Mouse (Mus musculus): ENCODE data around the gene Pnmt. TPM values are rescaled to one million over a fixed set of nuclear protein-coding genes. Genes with fewer than 3 reads are reported as not detected.

Gene Pnmt
- total and polyA plus RNA-seq, 2 experiments from 2014 or later, result 4.2 TPM; not detected in 1

GRCm38 (mm10) chr11:98387056-98387577, 867 bp downstream of the Pnmt start:
- Histone ChIP-seq H3K9ac (replicated peaks; ENCODE audit: low read depth, low read length) (no peak overlapping the region), H3K27ac (ENCODE audit: low read depth) (no peak overlapping the region), H3K36me3 (replicated peaks; ENCODE audit: control insufficient read depth, insufficient read depth, low read length) (no peaks in the 10 kb centered on the region), H3K4me3 (ENCODE audit: low read depth, low read length) (no peak overlapping the region), H3K9me3 (replicated peaks; ENCODE audit: control insufficient read depth, low read length) (no peaks in the 10 kb centered on the region), H3K4me2 (ENCODE audit: low read depth, low read length) (no peak overlapping the region), H3K27me3 (ENCODE audit: control insufficient read depth, insufficient read depth, low read length) (0 out of 2 replicates have a peak, but pooled peaks cover 6% of the 10 kb centered on the region), H3K4me1 (ENCODE audit: control insufficient read depth, insufficient read depth) (peaks cover 20% of the 10 kb centered on the region)
- DNase-seq (ENCODE audit: low spot score) (no peak), ATAC-seq (ENCODE audit: insufficient read depth, low read depth) (no peak)
- TF ChIP-seq EP300 (IDR thresholded peaks at IDR 0.05; ENCODE audit: low read depth), result no peak
- no peak for TF ChIP-seq CTCF (IDR thresholded peaks at IDR 0.05; ENCODE audit: low read depth)
- WGBS, result 56% methylated on average over 14 of the region's 14 CpGs

GRCm38 (mm10) chr11:98388282-98388681, 2.0 kb downstream of the Pnmt start:
- Histone ChIP-seq H3K4me2 (ENCODE audit: low read depth, low read length) (no peak overlapping the region), H3K4me3 (ENCODE audit: low read depth, low read length) (no peak overlapping the region), H3K27ac (ENCODE audit: low read depth) (no peak overlapping the region), H3K9me3 (replicated peaks; ENCODE audit: control insufficient read depth, low read length) (no peaks in the 10 kb centered on the region), H3K27me3 (ENCODE audit: control insufficient read depth, insufficient read depth, low read length) (0 out of 2 replicates have a peak, but pooled peaks cover 6% of the 10 kb centered on the region), H3K4me1 (ENCODE audit: control insufficient read depth, insufficient read depth) (peaks cover 28% of the 10 kb centered on the region), H3K36me3 (replicated peaks; ENCODE audit: control insufficient read depth, insufficient read depth, low read length) (no peaks in the 10 kb centered on the region), H3K9ac (replicated peaks; ENCODE audit: low read depth, low read length) (no peak overlapping the region)
- ATAC-seq (ENCODE audit: insufficient read depth, low read depth), result no peak
- TF ChIP-seq EP300 (IDR thresholded peaks at IDR 0.05; ENCODE audit: low read depth) (no peak), CTCF (IDR thresholded peaks at IDR 0.05; ENCODE audit: low read depth) (no peak)
- peak; percentile 3 for DNase-seq (ENCODE audit: low spot score)
- 70% methylated on average over 10 of the region's 10 CpGs for WGBS

DNA sequence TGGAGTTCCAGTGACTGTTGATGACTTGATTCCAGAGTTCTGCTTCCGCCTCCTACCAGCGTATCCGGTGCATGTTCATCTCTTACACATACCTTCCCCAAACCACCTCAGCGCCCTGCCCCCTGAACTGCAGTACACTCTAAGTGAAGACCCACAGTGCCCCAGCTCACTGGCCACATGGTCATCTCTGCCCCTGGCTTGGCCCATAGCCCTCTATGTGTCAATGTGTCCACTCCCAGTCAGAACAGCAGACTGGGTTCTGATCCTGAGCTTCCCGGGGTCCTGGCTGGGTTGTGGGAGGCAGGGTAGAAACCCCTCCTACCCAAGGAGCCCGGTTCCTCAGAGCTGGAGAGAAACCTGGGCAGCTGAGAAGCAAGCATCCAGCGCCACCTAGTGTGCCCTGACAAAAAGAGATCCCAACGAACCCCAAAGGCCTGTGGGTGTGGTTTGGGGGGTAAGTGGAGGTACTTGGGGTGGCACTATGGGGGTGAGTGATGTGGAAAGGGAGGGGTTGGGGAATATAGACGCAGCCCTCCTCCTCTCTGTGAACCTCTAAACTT, 3.1 kb downstream of the Pnmt start:
- H3K9ac ChIP-seq (replicated peaks; ENCODE audit: low read depth, low read length), result no peak overlapping the region
- no peaks in the 10 kb centered on the region for H3K36me3 ChIP-seq (replicated peaks; ENCODE audit: control insufficient read depth, insufficient read depth, low read length)
- peak; percentile 64 for TF ChIP-seq CTCF (IDR thresholded peaks at IDR 0.05; ENCODE audit: low read depth)
- TF ChIP-seq EP300 (IDR thresholded peaks at IDR 0.05; ENCODE audit: low read depth), result no peak
- WGBS, result 22% methylated on average over 9 of the region's 9 CpGs
- H3K4me2 ChIP-seq (ENCODE audit: low read depth, low read length), result no peak overlapping the region
- no peaks in the 10 kb centered on the region for H3K9me3 ChIP-seq (replicated peaks; ENCODE audit: control insufficient read depth, low read length)
- peaks cover 37% of the 10 kb centered on the region for H3K4me1 ChIP-seq (ENCODE audit: control insufficient read depth, insufficient read depth)
- no peak for ATAC-seq (ENCODE audit: insufficient read depth, low read depth)
- H3K27ac ChIP-seq (ENCODE audit: low read depth), result no peak overlapping the region
- peak; percentile 55 for DNase-seq (ENCODE audit: low spot score)
- 0 out of 2 replicates have a peak, but pooled peaks cover 6% of the 10 kb centered on the region for H3K27me3 ChIP-seq (ENCODE audit: control insufficient read depth, insufficient read depth, low read length)
- no peak overlapping the region for H3K4me3 ChIP-seq (ENCODE audit: low read depth, low read length)

DNA sequence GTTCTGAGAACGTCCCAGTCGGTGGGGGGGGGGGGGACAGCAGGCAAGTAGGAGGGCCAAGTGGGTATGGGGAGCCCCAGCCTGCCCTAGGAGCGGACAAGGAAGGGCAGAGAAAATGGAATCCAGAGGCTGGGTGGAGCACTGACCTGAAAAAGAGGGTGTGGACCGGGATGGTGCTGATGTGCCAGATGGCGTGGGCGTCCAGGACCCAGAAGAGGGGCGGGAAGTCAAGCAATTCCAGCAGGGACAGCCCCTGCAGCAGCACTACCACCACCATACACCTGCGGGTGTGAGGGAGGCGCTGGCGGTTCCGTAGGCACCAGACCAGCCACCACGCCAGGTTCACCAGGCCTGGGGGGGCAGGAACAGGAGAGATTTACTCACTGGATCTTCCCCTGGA, 3.9 kb downstream of the Pnmt start:
- Histone ChIP-seq H3K27ac (ENCODE audit: low read depth) (no peak overlapping the region), H3K4me2 (ENCODE audit: low read depth, low read length) (no peak overlapping the region), H3K27me3 (ENCODE audit: control insufficient read depth, insufficient read depth, low read length) (0 out of 2 replicates have a peak, but pooled peaks cover 6% of the 10 kb centered on the region), H3K36me3 (replicated peaks; ENCODE audit: control insufficient read depth, insufficient read depth, low read length) (no peaks in the 10 kb centered on the region), H3K4me3 (ENCODE audit: low read depth, low read length) (no peak overlapping the region), H3K4me1 (ENCODE audit: control insufficient read depth, insufficient read depth) (peaks cover 44% of the 10 kb centered on the region), H3K9me3 (replicated peaks; ENCODE audit: control insufficient read depth, low read length) (no peaks in the 10 kb centered on the region), H3K9ac (replicated peaks; ENCODE audit: low read depth, low read length) (no peak overlapping the region)
- DNase-seq (ENCODE audit: low spot score) (no peak), ATAC-seq (ENCODE audit: insufficient read depth, low read depth) (no peak)
- TF ChIP-seq EP300 (IDR thresholded peaks at IDR 0.05; ENCODE audit: low read depth) (no peak), CTCF (IDR thresholded peaks at IDR 0.05; ENCODE audit: low read depth) (no peak)
- 76% methylated on average over 12 of the region's 12 CpGs for WGBS

DNA sequence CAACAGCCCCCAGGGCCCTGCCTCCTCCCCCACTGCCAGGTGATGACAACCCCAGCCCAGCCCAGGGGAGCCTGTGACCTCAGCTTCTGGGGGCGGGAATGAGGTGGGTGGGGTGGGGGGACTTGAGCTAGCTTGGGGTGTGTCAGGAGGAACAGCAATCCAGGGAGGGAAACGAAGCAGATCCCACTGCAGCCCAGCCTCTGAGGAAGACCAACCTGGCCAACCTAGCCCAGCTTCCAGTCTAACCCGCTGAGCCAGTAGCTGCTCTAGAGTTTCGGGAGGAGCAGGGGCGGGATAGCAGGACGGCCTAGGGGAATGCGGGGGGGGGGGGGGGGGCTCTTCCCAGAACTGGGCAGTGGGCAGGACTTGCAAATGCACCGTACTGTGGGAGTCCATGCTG, 5.8 kb downstream of the Pnmt start:
- Histone ChIP-seq H3K27me3 (ENCODE audit: control insufficient read depth, insufficient read depth, low read length) (0 out of 2 replicates have a peak, but pooled peaks cover 6% of the 10 kb centered on the region), H3K4me1 (ENCODE audit: control insufficient read depth, insufficient read depth) (peaks cover 38% of the 10 kb centered on the region), H3K27ac (ENCODE audit: low read depth) (peak overlapping the region; percentile 97), H3K36me3 (replicated peaks; ENCODE audit: control insufficient read depth, insufficient read depth, low read length) (no peaks in the 10 kb centered on the region), H3K4me3 (ENCODE audit: low read depth, low read length) (no peak overlapping the region), H3K9ac (replicated peaks; ENCODE audit: low read depth, low read length) (0 out of 2 replicates have a peak overlapping the region, but pooled peaks have one; percentile 8), H3K9me3 (replicated peaks; ENCODE audit: control insufficient read depth, low read length) (no peaks in the 10 kb centered on the region), H3K4me2 (ENCODE audit: low read depth, low read length) (no peak overlapping the region)
- 20% methylated on average over 4 of the region's 8 CpGs for WGBS
- no peak for ATAC-seq (ENCODE audit: insufficient read depth, low read depth)
- no peak for TF ChIP-seq CTCF (IDR thresholded peaks at IDR 0.05; ENCODE audit: low read depth)
- no peak for TF ChIP-seq EP300 (IDR thresholded peaks at IDR 0.05; ENCODE audit: low read depth)
- peak; percentile 5 for DNase-seq (ENCODE audit: low spot score)

Data from heart, postnatal 0 days (tissue).